ENCODE assay signal across 8 mouse cellular contexts in genomic region chr2:154223265-154223916, GRCm38 (mm10). TPM values are rescaled to one million over a fixed set of nuclear protein-coding genes. Genes with fewer than 3 reads are reported as not detected.
DNase-seq lines count a peak whose midpoint lies in the region; ATAC-seq and TF ChIP-seq lines count a peak whose summit lies in the region.

Gene Bpifb5, plus strand, starts transcription at chr2:154223742.

- no peaks in the 10 kb centered on the region for H3K36me3 ChIP-seq in forebrain, embryonic 15.5 days
- no peaks in the 10 kb centered on the region for H3K36me3 ChIP-seq in kidney, embryonic 14.5 days (ENCODE audit: control insufficient read depth, insufficient read depth, low read length)

- no peak for TF ChIP-seq POLR2A in cerebellum, adult 2 months (IDR thresholded peaks at IDR 0.05; ENCODE audit: borderline replicate concordance, insufficient read depth, low read length)

- H3K4me3 ChIP-seq in left cerebral cortex, adult 2 months = no peak within 1 kb of the TSS
- no peak within 1 kb of the TSS for H3K4me3 ChIP-seq in forebrain, embryonic 15.5 days
- H3K4me3 ChIP-seq in kidney, embryonic 14.5 days (ENCODE audit: low read length) = no peak within 1 kb of the TSS
- H3K4me3 ChIP-seq in cerebellum, adult 2 months (replicated peaks; ENCODE audit: insufficient read depth, low read depth, low read length) = no peak within 1 kb of the TSS

- no peak for TF ChIP-seq CTCF in left cerebral cortex, adult 2 months (IDR thresholded peaks at IDR 0.05)
- TF ChIP-seq CTCF in cerebellum, adult 2 months (IDR thresholded peaks at IDR 0.05; ENCODE audit: borderline replicate concordance, insufficient read depth, low read depth, low read length) = no peak

- H3K4me1 ChIP-seq in forebrain, embryonic 15.5 days = peaks cover 16% of the 10 kb centered on the region
- peaks cover 10% of the 10 kb centered on the region for H3K4me1 ChIP-seq in kidney, embryonic 14.5 days (ENCODE audit: control insufficient read depth, insufficient read depth, low read length)
- peaks cover 20% of the 10 kb centered on the region for H3K4me1 ChIP-seq in cerebellum, adult 2 months (ENCODE audit: control insufficient read depth, insufficient read depth, low read length)

- peak; percentile 87 for ATAC-seq in forebrain, embryonic 15.5 days (replicated peaks)
- peak; percentile 86 for ATAC-seq in kidney, embryonic 14.5 days (ENCODE audit: low FRiP score, low TSS enrichment)

- H3K4me2 ChIP-seq in forebrain, embryonic 15.5 days (replicated peaks) = peak within 1 kb of the TSS; percentile 9
- peak within 1 kb of the TSS; percentile 31 for H3K4me2 ChIP-seq in kidney, embryonic 14.5 days (replicated peaks; ENCODE audit: low read depth, low read length)

- H3K27ac ChIP-seq in left cerebral cortex, adult 2 months = no peak within 1 kb of the TSS
- H3K27ac ChIP-seq in forebrain, embryonic 15.5 days (replicated peaks) = no peak within 1 kb of the TSS
- H3K27ac ChIP-seq in kidney, embryonic 14.5 days (ENCODE audit: low read depth, low read length) = 0 out of 2 replicates have a peak within 1 kb of the TSS, but pooled peaks have one; percentile 14
- H3K27ac ChIP-seq in cerebellum, adult 2 months (ENCODE audit: insufficient read depth, low read length) = no peak within 1 kb of the TSS

- DNase-seq in left cerebral cortex, postnatal 4 days = peak; percentile 85
- DNase-seq in left cerebral cortex, adult 2 months (ENCODE audit: extremely low spot score in 1 of 2, low spot score in 2 of 2) = no peak
- peak; percentile 75 for DNase-seq in lung, postnatal 36 days
- DNase-seq in testis, postnatal 10 days (ENCODE audit: low spot score) = peak; percentile 73
- DNase-seq in cerebellum, adult 2 months = no peak
- DNase-seq in natural killer cell, adult 2 months (ENCODE audit: low spot score in 2 of 2) = no peak

- no peaks in the 10 kb centered on the region for H3K27me3 ChIP-seq in forebrain, embryonic 15.5 days
- no peaks in the 10 kb centered on the region for H3K27me3 ChIP-seq in kidney, embryonic 14.5 days (ENCODE audit: control insufficient read depth, insufficient read depth, low read length)
- H3K27me3 ChIP-seq in cerebellum, adult 2 months (ENCODE audit: control insufficient read depth, insufficient read depth, low read length) = no peaks in the 10 kb centered on the region

- no peak within 1 kb of the TSS for H3K9ac ChIP-seq in forebrain, embryonic 15.5 days (replicated peaks)
- H3K9ac ChIP-seq in kidney, embryonic 14.5 days (ENCODE audit: low read depth, low read length) = no peak within 1 kb of the TSS

- intact Hi-C loops in left cerebral cortex, postnatal 4 days (cut with DNase I) = no loop called here
- intact Hi-C loops in left cerebral cortex, adult 2 months (cut with DNase I) = no loop called here

- WGBS in forebrain, embryonic 15.5 days = 5% methylated on average over 14 of the region's 14 CpGs
- 1% methylated on average over 14 of the region's 14 CpGs for WGBS in kidney, embryonic 14.5 days
- 17% methylated on average over 14 of the region's 14 CpGs for WGBS in cerebellum, adult 2 months

- H3K9me3 ChIP-seq in forebrain, embryonic 15.5 days = no peaks in the 10 kb centered on the region
- no peaks in the 10 kb centered on the region for H3K9me3 ChIP-seq in kidney, embryonic 14.5 days (ENCODE audit: control insufficient read depth, low read length)

RNA-seq across cellular contexts. Expression of gene Bpifb5, which starts in this region (rescaled TPM):
- total RNA-seq in left cerebral cortex, postnatal 4 days (2021) = under 1 TPM in 1 of 2 experiments, not detected in 1; 0.30 TPM
- total RNA-seq in left cerebral cortex, adult 2 months (2021) = not detected
- polyA plus RNA-seq in forebrain, embryonic 15.5 days (2015; fragmentation: Nextera tagmentation; extraction: Ambion mirVana) = 0.43 TPM in 1 of 2 replicates, not detected in the other
- 0.66 and 1.1 TPM in 2 replicates for polyA plus RNA-seq in kidney, embryonic 14.5 days (2014; fragmentation: Nextera tagmentation; extraction: Ambion mirVana)
- 0.08 and 0.21 TPM in 2 replicates for polyA plus RNA-seq in cerebellum, adult 2 months (2012; rRNA removed)

Comparison
In these comparisons a context has a peak if more than half of its experiments do, and no peak if none do; other contexts are left out.
1. Peak in DNase-seq in left cerebral cortex, postnatal 4 days; RNA of the gene not detected or under 1 TPM.
2. Peak in ATAC-seq and H3K4me2 ChIP-seq in forebrain, embryonic 15.5 days; RNA of the gene not detected or under 1 TPM.
3. DNase-seq: peak in lung, postnatal 36 days (single experiment) and testis, postnatal 10 days (single experiment); none in left cerebral cortex, adult 2 months (0 of 2), cerebellum, adult 2 months (0 of 2) and natural killer cell, adult 2 months (0 of 2).